Mouse (Mus musculus): ENCODE measurements at regions not wholly inside any gene's neighbourhood (a gene's known extent, or its start where the extent isn't known, plus 50 kb on each side); places are given as distances from the start of the nearest gene placed in this dataset.

DNA sequence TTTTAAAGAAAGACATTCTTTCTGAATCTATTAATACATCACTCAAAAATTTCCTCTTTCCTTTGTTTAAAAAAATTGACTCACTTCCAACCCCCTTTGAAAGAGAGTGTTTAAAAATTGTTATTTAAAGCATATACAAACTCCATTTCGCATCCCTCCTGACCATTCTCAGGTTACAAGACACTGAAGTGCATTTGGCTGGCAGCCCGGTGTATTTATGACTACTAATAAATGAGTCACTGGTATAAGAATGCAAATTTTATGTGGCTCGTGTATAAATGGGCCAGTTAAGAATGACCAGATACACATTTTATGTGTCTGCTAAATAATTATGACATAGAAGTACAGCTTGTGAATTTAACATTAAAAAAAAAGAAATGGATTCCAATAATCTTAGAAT is 138.8 kb upstream of the Rarb start:
- TF ChIP-seq EP300 (optimal IDR thresholded peaks at IDR 0.05) (no peak), CTCF (IDR thresholded peaks at IDR 0.05; ENCODE audit: low read depth) (no peak)

All from stomach, postnatal 0 days (tissue).